Mouse (Mus musculus) brain, embryonic 14.5 days (tissue): ENCODE data around the gene Cavin1. TPM values are rescaled to one million over a fixed set of nuclear protein-coding genes. Genes with fewer than 3 reads are reported as not detected.
"Not testable (repeated sequence)": the region's sequence is repeated elsewhere in the genome, so short reads cannot be mapped to it uniquely, and the experiment has no call there.

ENCODE experiments used
- DNase-seq: peaks from one replicate; pipeline ENCODE4 v3.0.0-alpha.2; 2011; ENCODE audit warnings: low read depth
- CTCF ChIP-seq: fragments of 200-500 bp; IDR thresholded peaks from 2 replicates; pipeline ENCODE4 v1.5.1; 2012; ENCODE audit warnings: inconsistent platforms, mild to moderate bottlenecking, moderate library complexity, borderline replicate concordance; ENCODE audit not compliant: insufficient read depth, insufficient read length; ENCODE audit errors: extremely low read depth
- POLR2A ChIP-seq: fragments of 200-500 bp; IDR thresholded peaks from 2 replicates; pipeline ENCODE4 v1.6.1; 2012; ENCODE audit warnings: mild to moderate bottlenecking, inconsistent platforms, borderline replicate concordance; ENCODE audit not compliant: poor library complexity, insufficient read depth, insufficient read length, severe bottlenecking; ENCODE audit errors: extremely low read depth
- polyA plus RNA-seq: library from polyadenylated mRNA; depleted of rRNA; stranded (reverse); fragments of >200 nt; gene quantifications from 2 replicates; pipeline ENCODE4 v1.2.3, GENCODE M21; 2012; rRNA removed

The Cavin1 gene
- 10.5 and 24.4 TPM in 2 replicates for polyA plus RNA-seq

DNA sequence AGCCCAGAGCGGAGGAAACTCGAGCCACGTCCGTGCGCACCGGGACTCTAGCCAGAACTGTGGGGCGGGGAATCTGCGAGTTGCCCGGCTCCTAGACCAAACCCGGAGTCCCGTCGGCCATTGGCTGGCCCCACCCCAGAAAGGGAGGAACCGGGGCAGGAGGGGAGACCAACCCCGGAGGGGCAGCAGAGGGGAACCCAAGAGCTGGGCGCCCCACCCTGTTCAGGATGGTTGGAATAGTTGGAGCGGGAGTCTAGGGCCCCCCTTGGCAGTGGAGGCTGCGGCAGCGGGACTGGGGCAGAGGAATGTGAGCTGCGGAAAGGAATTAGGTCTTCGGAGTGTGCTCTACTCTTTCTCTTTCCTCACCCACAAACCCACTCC, at the start of gene Cavin1:
Gene Cavin1, minus strand, starts transcription at position 331 of the 381 bp plus-strand sequence.
- peak; percentile 65 for DNase-seq

DNA sequence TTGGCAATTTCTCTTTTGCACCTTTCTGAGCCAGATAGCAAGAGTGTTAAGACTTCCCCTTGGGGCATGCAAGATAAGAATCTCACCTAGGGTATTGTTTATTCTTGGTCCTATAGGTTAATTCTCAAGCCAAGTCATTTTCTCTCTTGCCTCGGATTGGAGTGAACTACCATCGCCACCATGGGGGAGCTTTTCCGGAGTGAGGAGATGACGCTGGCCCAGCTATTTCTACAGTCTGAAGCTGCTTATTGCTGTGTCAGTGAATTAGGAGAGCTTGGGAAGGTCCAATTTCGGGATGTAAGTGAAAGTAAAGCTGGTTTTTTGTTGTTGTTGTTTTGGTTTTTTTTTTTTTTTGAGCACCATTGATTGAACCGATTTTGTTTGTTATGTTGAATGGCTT, 41.0 kb upstream of the Cavin1 start:
- no peak for TF ChIP-seq POLR2A
- TF ChIP-seq CTCF = no peak
- DNase-seq = no peak

More for the DNA sequence above, at the start of gene Cavin1:
- TF ChIP-seq CTCF (no peak), POLR2A (no peak)

DNA sequence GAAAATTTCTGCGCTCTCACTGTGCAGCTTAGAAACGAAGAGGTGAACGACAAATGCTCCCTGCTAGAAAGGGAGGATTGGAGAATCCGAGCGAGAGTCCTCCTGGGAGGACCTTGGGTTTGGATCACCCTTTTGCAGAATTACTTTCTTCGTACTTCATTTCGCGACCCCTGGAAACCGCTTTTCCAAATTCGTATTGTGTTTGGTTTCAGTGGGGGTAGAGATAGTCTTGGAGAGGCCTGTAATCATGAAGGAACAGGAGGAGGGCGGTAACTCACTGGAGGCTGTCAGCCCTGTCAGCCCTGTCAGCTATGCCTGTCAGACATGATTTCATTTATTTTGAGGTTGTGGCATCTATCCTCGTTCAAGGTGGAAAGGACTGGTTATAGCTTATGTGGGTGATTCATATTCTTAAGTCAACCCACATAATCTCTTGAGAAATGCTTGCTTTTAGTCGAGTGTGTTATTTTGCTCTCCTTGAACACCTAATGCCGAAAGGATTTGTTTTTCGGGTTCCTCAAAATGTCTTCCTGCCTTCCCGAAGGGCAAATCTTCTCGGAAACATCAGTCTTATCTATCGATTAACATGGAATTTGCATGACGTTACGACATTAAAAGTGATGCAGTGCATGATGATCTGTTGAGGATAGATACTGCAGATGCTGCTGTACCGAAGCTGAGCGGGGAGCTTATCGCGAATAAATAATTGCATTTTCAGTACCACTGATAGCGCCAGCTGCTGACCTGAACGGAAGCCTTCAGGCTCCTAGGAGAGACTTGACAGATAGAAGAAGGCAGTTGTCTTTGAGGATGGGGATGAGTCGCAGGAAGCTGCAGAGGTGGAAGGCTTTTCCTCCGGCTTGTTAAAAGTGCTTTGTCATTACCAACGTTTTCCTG, 39.4 kb upstream of the Cavin1 start:
- DNase-seq = peak; percentile 73
- TF ChIP-seq CTCF (peak; percentile 6; the same call in 1 of the 2 replicates), POLR2A (no peak)

DNA sequence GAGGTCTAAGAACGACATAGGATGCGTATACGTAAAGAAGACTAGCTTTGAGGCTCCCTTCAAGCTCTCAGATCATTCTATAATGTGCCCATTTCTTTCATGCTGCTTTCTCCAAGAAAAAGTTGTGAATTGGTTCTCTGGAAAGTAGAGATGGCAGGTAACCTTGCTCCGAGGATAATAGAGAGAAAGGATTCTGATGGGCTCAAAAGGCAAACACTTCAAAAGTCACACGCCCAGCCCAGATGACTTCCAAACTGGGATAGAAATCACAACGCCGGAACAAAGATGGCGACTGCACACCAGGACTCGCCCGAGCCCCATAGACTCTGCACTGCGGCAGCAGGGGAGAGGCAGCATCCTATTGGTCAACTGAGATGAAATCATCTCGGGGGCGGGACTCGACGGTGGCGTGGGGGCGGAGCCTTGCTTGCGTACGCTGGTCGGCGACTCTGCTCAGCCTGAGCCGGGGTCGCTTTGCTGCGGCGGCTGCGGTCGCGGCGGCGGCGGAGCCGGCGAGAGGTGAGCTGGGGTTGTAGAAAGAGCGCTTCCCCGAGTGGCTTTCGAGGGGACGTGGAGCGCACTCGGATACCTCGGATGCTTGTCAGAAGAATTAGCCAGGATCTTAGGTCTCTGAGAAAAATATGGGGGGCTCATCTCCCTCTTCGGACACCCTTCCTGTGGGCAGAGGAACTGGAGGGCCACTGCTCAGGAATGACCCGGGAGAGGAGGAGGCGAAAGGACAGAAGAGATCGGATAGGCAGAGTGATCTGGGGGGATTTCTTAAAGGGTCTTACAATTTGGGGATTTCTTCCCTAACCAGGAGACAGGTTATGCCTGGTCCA, 38.6 kb upstream of the Cavin1 start, which contains the start of gene Atp6v0a1:
Gene Atp6v0a1, plus strand, starts transcription at position 407 of the 842 bp plus-strand sequence.
- DNase-seq = peak; percentile 99
- TF ChIP-seq CTCF (no peak), POLR2A (peak; percentile 100)

DNA sequence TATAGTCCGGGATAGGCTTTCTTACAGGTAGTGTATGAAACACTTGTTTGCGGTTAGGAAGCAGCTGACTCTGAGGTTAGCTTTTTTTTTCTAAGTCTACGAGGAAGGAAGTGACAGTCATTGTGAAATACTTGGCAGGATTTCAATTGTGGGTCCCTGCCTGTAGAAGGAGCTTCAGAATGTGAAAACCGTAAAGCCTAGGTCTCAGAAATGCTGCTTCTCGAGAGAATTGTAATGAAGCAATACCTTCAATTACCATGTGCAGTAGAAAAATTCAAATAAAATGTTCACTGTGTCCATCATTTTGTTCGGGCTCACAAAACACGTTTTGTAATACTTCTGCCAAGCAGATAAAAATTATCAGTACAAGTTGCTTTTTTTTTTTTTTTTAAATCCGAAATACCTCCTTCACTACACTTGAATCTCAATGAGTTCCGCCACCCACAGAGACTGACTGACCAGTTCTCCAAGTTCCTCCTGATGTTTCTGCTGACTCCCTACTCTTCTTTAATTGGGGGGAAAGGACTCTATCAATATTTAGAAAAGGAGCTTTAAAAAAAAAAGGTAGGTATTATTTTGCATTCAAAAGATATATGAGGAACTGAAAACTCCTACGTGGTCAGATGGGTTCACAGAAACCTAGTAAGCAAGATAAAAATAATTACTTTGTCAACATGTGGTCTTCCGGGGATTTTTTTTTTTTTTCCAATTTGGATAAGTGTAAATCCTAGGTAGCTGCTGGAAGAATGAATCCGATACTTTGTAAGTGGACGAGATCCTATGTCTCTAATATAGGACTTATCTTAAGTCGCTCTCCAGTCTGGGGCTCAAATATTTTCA, 37.7 kb upstream of the Cavin1 start:
- peak; percentile 46 for DNase-seq
- TF ChIP-seq POLR2A = no peak
- TF ChIP-seq CTCF = no peak

DNA sequence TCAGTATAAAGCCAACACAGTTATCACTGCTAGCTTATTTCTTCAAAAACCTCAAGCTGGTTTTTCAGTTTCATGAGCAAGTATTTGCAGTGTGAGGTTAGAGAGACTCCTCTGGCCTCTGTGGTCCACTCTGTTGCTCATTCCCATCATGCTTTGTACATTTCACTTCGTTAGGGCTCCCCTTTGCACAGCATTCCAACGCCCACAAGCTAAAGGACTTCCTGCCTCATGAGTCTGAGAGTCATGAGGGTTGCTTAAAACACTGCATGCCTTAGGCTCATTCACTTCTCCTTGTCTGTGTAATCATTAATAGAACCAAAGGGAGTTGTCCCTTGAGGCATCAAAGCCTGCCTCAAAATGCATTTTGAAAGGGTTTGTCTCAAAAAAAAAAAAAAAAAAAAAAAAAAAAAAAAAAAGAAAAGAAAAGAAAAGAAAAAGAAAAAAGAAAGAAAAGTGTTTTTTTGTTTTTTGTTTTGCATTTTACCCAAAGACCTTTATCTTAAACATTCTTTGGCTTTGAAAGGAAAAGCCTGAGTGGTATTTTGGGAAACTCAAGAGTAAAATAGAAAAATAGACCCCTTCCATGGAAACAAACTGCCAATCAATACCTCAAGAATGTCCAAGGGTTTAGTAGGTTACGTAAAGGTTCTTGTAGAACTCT, 32.5 kb upstream of the Cavin1 start:
- DNase-seq = no peak
- no peak for TF ChIP-seq POLR2A
- no peak for TF ChIP-seq CTCF

DNA sequence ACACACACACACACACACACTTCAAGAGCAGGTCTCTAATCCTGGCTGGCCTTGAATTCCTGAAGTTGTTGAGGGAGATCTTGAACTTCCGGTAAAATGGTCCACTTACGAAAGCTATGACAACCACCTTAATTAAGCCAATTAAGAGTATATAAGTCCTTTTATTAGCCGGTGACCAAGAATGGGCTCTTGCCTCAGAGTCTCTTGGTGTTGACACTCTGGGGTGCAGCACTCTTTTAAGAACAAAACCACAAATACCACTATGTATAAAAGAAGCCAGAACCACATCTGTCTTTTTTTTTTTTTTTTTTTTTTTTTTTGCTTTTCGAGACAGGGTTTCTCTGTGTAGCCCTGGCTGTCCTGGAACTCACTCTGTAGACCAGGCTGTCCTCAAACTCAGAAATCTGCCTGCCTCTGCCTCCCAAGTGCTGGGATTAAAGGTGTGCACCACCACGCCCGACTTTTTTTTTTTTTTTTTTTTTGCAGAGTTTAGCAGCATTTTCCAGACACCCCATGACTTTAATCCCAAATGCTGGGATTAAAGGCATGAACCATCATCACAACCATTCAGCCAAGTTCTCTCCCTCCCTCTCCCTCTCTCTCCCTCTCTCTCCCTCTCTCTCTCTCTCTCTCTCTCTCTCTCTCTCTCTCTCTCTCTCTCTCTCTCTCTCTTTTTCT, 31.3 kb upstream of the Cavin1 start:
- not testable (repeated sequence) for DNase-seq

DNA sequence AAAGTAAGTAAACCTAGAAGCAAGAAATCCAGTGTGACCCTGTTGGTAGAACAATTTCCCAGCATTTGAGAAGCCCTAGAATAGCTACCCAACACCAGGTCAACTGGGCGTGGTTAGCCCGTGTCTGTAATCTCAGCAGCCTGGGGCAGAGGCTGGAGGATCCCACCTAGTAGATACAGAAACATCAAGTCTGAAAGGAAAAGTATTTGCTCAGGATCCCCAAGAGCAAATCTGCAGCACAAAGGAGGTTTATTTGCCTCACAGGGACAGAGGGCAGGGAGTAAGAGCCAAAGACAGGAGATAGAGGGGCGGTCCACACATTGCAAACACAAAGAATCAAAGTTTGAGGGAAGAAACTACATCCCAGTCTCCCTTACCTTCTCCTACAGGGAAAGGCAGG, 28.6 kb upstream of the Cavin1 start:
- TF ChIP-seq POLR2A (no peak), CTCF (no peak)
- no peak for DNase-seq

DNA sequence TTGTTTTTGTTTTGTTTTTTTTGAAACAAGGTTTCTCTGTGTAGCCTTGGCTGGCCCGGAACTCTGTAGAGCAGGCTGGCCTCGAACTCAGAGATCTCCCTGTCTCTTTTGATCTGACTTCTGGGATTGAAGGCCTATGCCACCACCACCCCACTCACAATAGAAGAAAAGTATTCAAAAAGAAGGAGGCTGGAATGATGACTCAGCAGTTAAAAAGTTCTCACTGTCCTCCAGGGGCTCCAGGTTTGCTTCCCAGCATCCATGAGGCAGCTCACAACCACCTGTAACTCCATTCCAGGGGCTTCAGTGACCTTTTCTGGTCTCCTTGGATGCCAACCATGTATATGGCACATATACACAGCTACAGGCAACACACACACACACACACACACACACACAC, 28.1 kb upstream of the Cavin1 start:
- DNase-seq = no peak

DNA sequence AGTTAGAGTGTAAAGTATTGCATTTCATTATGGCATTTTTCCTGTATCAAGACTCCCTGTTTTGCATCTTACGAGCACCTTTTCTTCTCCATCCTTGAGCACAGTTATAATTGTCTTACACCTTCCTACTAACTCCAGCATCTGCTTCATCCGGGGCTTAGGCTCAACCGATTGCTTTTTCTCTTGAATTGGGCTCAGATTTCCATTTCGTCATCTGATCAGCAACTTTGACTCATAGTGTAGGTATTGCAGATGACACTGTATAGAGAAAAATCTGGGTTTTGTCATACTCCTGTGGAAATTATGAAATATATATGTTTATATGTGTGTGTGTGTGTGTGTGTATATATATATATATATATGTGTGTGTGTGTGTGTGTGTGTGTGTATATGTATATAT, 25.8 kb upstream of the Cavin1 start:
- no peak for DNase-seq

More for the DNA sequence above, 28.1 kb upstream of the Cavin1 start:
- TF ChIP-seq CTCF (no peak), POLR2A (no peak)

More for the DNA sequence above, 25.8 kb upstream of the Cavin1 start:
- TF ChIP-seq CTCF = no peak
